Mouse (Mus musculus) telencephalon, adult 2 months (tissue): Measurements from ENCODE around the gene Rps15.

Experiments used
- DNase-seq: peaks from one replicate; pipeline ENCODE4 v3.0.0-alpha.2; 2011; ENCODE audit warnings: low read depth, low spot score

Gene Rps15

GRCm38 (mm10) chr10:80288657-80289056, 3.6 kb upstream of the Rps15 start:
- DNase-seq = no peak

- no peak for DNase-seq
Measured at GRCm38 (mm10) chr10:80293325-80293724, 1.1 kb downstream of the Rps15 start.

GRCm38 (mm10) chr10:80294311-80294710, 2.1 kb downstream of the Rps15 start:
- no peak for DNase-seq

- DNase-seq = no peak
Measured at GRCm38 (mm10) chr10:80294788-80295303, 2.6 kb downstream of the Rps15 start.

- DNase-seq = peak; percentile 64
Measured at GRCm38 (mm10) chr10:80295618-80296425, 3.6 kb downstream of the Rps15 start, which contains the start of gene Apc2. Apc2 (plus strand) TSS chr10:80295977.

GRCm38 (mm10) chr10:80296824-80297223, 4.6 kb downstream of the Rps15 start:
- no peak for DNase-seq

- DNase-seq = no peak
Measured at GRCm38 (mm10) chr10:80297526-80298133, 5.4 kb downstream of the Rps15 start.

GRCm38 (mm10) chr10:80298571-80299281, 6.5 kb downstream of the Rps15 start:
- peak; percentile 90 for DNase-seq

- no peak for DNase-seq
Measured at GRCm38 (mm10) chr10:80299301-80299700, 7.0 kb downstream of the Rps15 start.

- no peak for DNase-seq
Measured at GRCm38 (mm10) chr10:80299824-80300223, 7.6 kb downstream of the Rps15 start.

GRCm38 (mm10) chr10:80300672-80301181, 8.5 kb downstream of the Rps15 start:
- DNase-seq = no peak

- DNase-seq = no peak
Measured at GRCm38 (mm10) chr10:80301256-80302081, 9.2 kb downstream of the Rps15 start.

- no peak for DNase-seq
Measured at GRCm38 (mm10) chr10:80302082-80302355, 9.8 kb downstream of the Rps15 start.

GRCm38 (mm10) chr10:80302471-80302881, 10.2 kb downstream of the Rps15 start:
- no peak for DNase-seq

- no peak for DNase-seq
Measured at GRCm38 (mm10) chr10:80304458-80304857, 12.2 kb downstream of the Rps15 start.

GRCm38 (mm10) chr10:80304862-80305261, 12.6 kb downstream of the Rps15 start:
- DNase-seq = no peak

- no peak for DNase-seq
Measured at GRCm38 (mm10) chr10:80311560-80311959, 19.3 kb downstream of the Rps15 start.

GRCm38 (mm10) chr10:80312586-80313504, 20.6 kb downstream of the Rps15 start:
- DNase-seq = no peak

GRCm38 (mm10) chr10:80313627-80314201, 21.5 kb downstream of the Rps15 start:
- DNase-seq = no peak

GRCm38 (mm10) chr10:80314494-80315001, 22.3 kb downstream of the Rps15 start:
- DNase-seq = no peak
